Mouse (Mus musculus): ENCODE data around the gene Vax1. TPM values are rescaled to one million over a fixed set of nuclear protein-coding genes. Genes with fewer than 3 reads are reported as not detected.
A peak's percentile ranks its signal among the peaks of the same experiment; 100 is the strongest.

Gene Vax1
- polyA plus RNA-seq, 1 experiment from 2014 or later: not detected

DNA sequence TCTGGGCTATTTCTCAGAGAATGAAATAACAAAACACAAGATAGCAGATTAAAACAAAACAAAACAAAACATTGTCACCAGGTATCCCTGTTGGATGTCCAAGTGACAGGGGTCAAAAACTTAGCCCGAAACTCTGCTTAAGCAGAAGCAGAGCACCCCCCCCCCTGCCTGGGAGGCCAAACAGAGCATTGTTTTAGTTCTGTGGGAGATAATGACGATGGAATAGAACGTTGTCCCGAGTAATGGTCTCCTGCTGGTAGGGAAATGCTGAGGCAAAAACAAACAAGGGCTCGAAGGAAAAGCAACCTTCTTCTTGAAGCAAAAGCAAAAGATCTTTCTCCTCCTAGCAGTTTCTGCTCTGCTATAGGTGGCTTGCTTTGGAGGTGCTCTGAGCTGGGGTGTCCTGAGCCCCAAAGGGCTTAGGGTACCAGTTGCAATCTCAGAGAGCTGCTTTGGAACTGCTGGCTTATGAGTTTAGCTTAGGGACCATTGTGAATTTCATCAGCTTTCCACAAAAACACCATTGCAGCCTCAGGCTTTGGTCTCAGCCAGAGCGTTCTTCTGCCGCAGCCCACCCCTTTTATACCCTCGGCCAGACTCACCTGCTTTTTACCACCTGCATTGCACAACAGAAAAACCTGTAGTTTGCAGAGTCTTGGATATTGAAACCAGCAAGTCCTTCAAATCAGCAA lies 20.7 kb upstream of the Vax1 start:
- Histone ChIP-seq H3K4me3 (no peak overlapping the region), H3K27me3 (ENCODE audit: insufficient read depth, poor library complexity, severe bottlenecking) (peaks cover 97% of the 10 kb centered on the region), H3K9me3 (no peaks in the 10 kb centered on the region), H3K27ac (no peak overlapping the region), H3K36me3 (no peaks in the 10 kb centered on the region), H3K4me1 (peaks cover 9% of the 10 kb centered on the region)
- WGBS: 3% methylated on average over 8 of the region's 8 CpGs
- no peak for DNase-seq (ENCODE audit: low spot score)

DNA sequence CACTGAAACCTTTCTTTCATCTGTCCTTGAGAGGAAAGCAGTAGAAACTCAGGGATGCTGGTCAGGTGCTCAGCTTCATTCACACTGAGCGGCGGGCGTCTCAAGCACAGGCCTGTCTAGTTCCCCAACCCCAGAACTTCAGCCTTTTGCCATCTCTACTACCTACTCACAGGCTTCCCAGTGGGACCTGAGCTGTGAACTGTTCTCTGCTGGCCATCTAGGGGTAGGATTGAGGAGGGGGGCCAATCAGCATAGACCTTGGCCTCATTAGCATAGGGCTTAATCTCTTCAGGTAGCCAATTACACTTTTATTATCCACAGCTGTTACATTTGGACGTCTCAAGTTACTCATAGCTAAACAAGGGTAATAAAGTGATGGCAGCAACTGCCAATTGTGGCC lies 19.1 kb upstream of the Vax1 start:
- WGBS: 20% methylated on average over 4 of the region's 4 CpGs
- Histone ChIP-seq H3K36me3 (no peaks in the 10 kb centered on the region), H3K4me3 (no peak overlapping the region), H3K27ac (no peak overlapping the region), H3K4me1 (peaks cover 4% of the 10 kb centered on the region), H3K27me3 (ENCODE audit: insufficient read depth, poor library complexity, severe bottlenecking) (peaks cover 95% of the 10 kb centered on the region), H3K9me3 (no peaks in the 10 kb centered on the region)
- no peak for DNase-seq (ENCODE audit: low spot score)

- H3K27me3 ChIP-seq (ENCODE audit: insufficient read depth, poor library complexity, severe bottlenecking): peaks cover 71% of the 10 kb centered on the region
- no peak overlapping the region for H3K4me3 ChIP-seq
- no peak overlapping the region for H3K27ac ChIP-seq
- DNase-seq (ENCODE audit: low spot score): no peak
- WGBS: 42% methylated on average over 3 of the region's 3 CpGs
- no peaks in the 10 kb centered on the region for H3K4me1 ChIP-seq
- H3K9me3 ChIP-seq: no peaks in the 10 kb centered on the region
- H3K36me3 ChIP-seq: no peaks in the 10 kb centered on the region
These were observed 14.1 kb upstream of the Vax1 start for GRCm38 (mm10) chr19:59184000-59184399.

DNA sequence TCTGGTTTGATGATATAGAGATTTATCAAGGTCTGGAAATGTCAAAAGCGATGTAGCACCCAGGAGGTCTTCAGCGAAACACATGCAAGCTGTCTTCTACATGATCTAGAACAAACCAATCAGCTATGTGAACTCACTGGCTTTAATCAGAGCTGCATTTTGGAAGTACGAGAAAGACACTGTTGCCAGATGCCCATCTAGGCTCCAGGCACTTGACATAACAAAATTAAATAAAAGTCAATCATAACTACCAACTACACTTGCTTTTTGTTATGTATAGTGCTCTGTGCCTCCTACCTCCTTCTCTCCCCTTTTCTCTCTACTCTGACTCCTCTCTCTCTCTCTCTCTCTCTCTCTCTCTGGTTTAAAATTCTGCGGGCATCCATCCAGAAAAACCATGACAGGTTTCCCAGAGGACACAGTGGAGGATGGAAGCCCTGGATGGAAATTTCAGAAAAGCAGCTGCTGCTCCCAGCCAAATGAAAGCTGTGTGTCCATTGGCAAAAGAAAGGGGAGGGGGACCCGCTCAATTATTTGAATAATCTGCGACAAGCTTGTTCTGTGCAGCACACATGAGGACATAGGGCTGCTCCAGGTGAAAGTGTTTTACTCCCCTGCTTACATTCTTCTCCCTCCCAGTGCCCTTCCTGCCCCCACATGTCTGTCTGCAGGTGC lies 3.6 kb upstream of the Vax1 start:
- H3K4me1 ChIP-seq: peaks cover 30% of the 10 kb centered on the region
- WGBS: 21% methylated on average over 6 of the region's 6 CpGs
- H3K27ac ChIP-seq: no peak overlapping the region
- no peaks in the 10 kb centered on the region for H3K9me3 ChIP-seq
- peaks cover 96% of the 10 kb centered on the region for H3K27me3 ChIP-seq (ENCODE audit: insufficient read depth, poor library complexity, severe bottlenecking)
- DNase-seq (ENCODE audit: low spot score): no peak
- H3K4me3 ChIP-seq: no peak overlapping the region
- H3K36me3 ChIP-seq: no peaks in the 10 kb centered on the region

- Histone ChIP-seq H3K4me1 (peaks cover 30% of the 10 kb centered on the region), H3K36me3 (no peaks in the 10 kb centered on the region), H3K9me3 (no peaks in the 10 kb centered on the region), H3K4me3 (no peak overlapping the region), H3K27ac (no peak overlapping the region), H3K27me3 (ENCODE audit: insufficient read depth, poor library complexity, severe bottlenecking) (peaks cover 100% of the 10 kb centered on the region)
- DNase-seq (ENCODE audit: low spot score): no peak
- 5% methylated on average over 3 of the region's 3 CpGs for WGBS
These were observed 2.9 kb upstream of the Vax1 start for GRCm38 (mm10) chr19:59172781-59173180.

- peaks cover 32% of the 10 kb centered on the region for H3K4me1 ChIP-seq
- DNase-seq (ENCODE audit: low spot score): no peak
- no peak overlapping the region for H3K27ac ChIP-seq
- peaks cover 100% of the 10 kb centered on the region for H3K27me3 ChIP-seq (ENCODE audit: insufficient read depth, poor library complexity, severe bottlenecking)
- no peaks in the 10 kb centered on the region for H3K9me3 ChIP-seq
- H3K4me3 ChIP-seq: peak overlapping the region; percentile 42; the same call in 1 of the 2 replicates
- 1% methylated on average over 19 of the region's 19 CpGs for WGBS
- H3K36me3 ChIP-seq: no peaks in the 10 kb centered on the region
These were observed 2.0 kb upstream of the Vax1 start for GRCm38 (mm10) chr19:59171871-59172245.

GRCm38 (mm10) chr19:59171151-59171870 lies 1.5 kb upstream of the Vax1 start:
- H3K9me3 ChIP-seq: no peaks in the 10 kb centered on the region
- WGBS: under 1% methylated on average over 37 of the region's 38 CpGs
- H3K27ac ChIP-seq: no peak overlapping the region
- no peaks in the 10 kb centered on the region for H3K36me3 ChIP-seq
- no peak for DNase-seq (ENCODE audit: low spot score)
- H3K4me3 ChIP-seq: peak overlapping the region; percentile 42
- H3K27me3 ChIP-seq (ENCODE audit: insufficient read depth, poor library complexity, severe bottlenecking): peaks cover 100% of the 10 kb centered on the region
- peaks cover 38% of the 10 kb centered on the region for H3K4me1 ChIP-seq

DNA sequence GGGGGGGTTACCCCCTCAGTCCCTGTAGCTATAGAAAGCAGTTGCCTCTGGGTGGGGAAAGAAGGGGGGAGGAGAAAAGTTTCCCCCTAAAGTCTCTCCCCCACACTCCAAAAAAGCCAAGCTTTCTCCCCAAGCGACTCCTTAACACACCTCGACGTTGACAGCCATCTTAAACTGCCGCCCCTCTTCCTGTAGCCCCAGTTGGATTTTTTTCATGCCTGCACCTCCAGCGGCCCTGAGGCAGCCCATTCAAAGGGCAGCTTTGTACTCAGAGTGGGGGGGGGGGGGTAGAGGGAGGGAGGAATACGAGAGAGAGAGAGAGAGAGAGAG lies 875 bp upstream of the Vax1 start:
- no peak overlapping the region for H3K27ac ChIP-seq
- H3K36me3 ChIP-seq: no peaks in the 10 kb centered on the region
- peaks cover 43% of the 10 kb centered on the region for H3K4me1 ChIP-seq
- WGBS: 1% methylated on average over 6 of the region's 6 CpGs
- H3K27me3 ChIP-seq (ENCODE audit: insufficient read depth, poor library complexity, severe bottlenecking): peaks cover 100% of the 10 kb centered on the region
- no peak for DNase-seq (ENCODE audit: low spot score)
- H3K9me3 ChIP-seq: no peaks in the 10 kb centered on the region
- no peak overlapping the region; the same call in 1 of the 2 replicates for H3K4me3 ChIP-seq

DNA sequence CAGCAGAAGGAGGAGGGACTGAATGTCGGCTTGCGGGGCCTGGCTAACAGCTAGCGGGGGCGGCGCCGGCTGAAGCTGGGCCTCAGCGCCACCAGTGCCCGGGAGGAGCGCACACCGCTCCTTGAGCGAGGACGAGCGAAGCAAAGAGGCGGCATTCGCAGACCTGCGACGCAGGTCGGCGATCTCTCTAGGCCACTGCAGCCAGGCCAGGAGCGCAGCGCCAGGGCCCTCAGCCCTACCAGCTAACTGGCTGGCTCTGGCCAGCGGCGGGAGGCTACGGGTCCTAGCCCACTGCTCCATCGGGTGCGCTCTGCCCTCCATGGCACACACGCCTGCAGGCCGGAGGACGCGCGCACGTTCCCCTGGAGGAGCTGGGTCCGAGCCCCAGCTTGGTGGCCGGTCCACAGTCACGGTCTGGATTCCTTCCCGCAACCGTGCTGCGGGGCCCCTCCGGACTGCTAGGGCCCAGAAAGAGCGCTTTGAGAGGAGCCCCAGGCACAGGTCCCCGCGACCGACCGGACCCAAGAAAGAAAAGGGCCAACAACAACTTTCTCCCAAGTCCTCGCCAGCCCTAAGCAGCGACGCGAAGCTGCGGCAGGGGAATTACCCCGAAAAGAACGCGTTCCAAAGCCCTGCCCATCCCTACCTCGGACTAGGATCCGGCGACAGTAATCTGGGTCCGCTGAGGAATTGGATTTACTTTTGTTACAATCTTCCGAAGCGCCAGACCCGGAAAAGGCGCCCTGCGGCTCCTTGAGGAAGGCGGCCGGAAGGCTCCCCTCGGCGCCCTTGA lies 517 bp downstream of the Vax1 start:
- H3K4me3 ChIP-seq: peak overlapping the region; percentile 55
- H3K9me3 ChIP-seq: no peaks in the 10 kb centered on the region
- no peak overlapping the region for H3K27ac ChIP-seq
- DNase-seq (ENCODE audit: low spot score): no peak
- H3K36me3 ChIP-seq: no peaks in the 10 kb centered on the region
- WGBS: under 1% methylated on average over 65 of the region's 65 CpGs
- peaks cover 44% of the 10 kb centered on the region for H3K4me1 ChIP-seq
- peaks cover 100% of the 10 kb centered on the region for H3K27me3 ChIP-seq (ENCODE audit: insufficient read depth, poor library complexity, severe bottlenecking)

GRCm38 (mm10) chr19:59168386-59168905 lies 1.4 kb downstream of the Vax1 start:
- Histone ChIP-seq H3K4me1 (peaks cover 44% of the 10 kb centered on the region), H3K27ac (no peak overlapping the region), H3K36me3 (no peaks in the 10 kb centered on the region), H3K4me3 (no peak overlapping the region), H3K27me3 (ENCODE audit: insufficient read depth, poor library complexity, severe bottlenecking) (peaks cover 100% of the 10 kb centered on the region), H3K9me3 (no peaks in the 10 kb centered on the region)
- DNase-seq (ENCODE audit: low spot score): no peak
- WGBS: 3% methylated on average over 17 of the region's 17 CpGs

GRCm38 (mm10) chr19:59167871-59168270 lies 2.0 kb downstream of the Vax1 start:
- 28% methylated on average over 5 of the region's 5 CpGs for WGBS

GRCm38 (mm10) chr19:59166879-59167278 lies 3.0 kb downstream of the Vax1 start:
- peak overlapping the region; percentile 60 for H3K4me3 ChIP-seq
- no peaks in the 10 kb centered on the region for H3K9me3 ChIP-seq
- H3K27ac ChIP-seq: peak overlapping the region; percentile 71; the same call in 1 of the 2 replicates
- 1% methylated on average over 13 of the region's 13 CpGs for whole genome bisulfite sequencing
- no peak for DNase-seq (ENCODE audit: low spot score)
- H3K36me3 ChIP-seq: no peaks in the 10 kb centered on the region
- peaks cover 44% of the 10 kb centered on the region for H3K4me1 ChIP-seq
- H3K27me3 ChIP-seq (ENCODE audit: insufficient read depth, poor library complexity, severe bottlenecking): peaks cover 100% of the 10 kb centered on the region

More at GRCm38 (mm10) chr19:59167871-59168270, 2.0 kb downstream of the Vax1 start:
- H3K27ac ChIP-seq: no peak overlapping the region
- no peaks in the 10 kb centered on the region for H3K9me3 ChIP-seq
- peaks cover 44% of the 10 kb centered on the region for H3K4me1 ChIP-seq
- no peak overlapping the region for H3K4me3 ChIP-seq
- DNase-seq (ENCODE audit: low spot score): no peak
- H3K27me3 ChIP-seq (ENCODE audit: insufficient read depth, poor library complexity, severe bottlenecking): peaks cover 100% of the 10 kb centered on the region
- H3K36me3 ChIP-seq: no peaks in the 10 kb centered on the region

All from heart, embryonic 10.5 days (tissue).